Mouse (Mus musculus): ENCODE measurements at regions not wholly inside any gene's neighbourhood (a gene's known extent, or its start where the extent isn't known, plus 50 kb on each side); places are given as distances from the start of the nearest gene placed in this dataset.

GRCm38 (mm10) chr1:164586066-164586989 lies 128.2 kb upstream of the Atp1b1 start:
- TF ChIP-seq CHD2 (IDR thresholded peaks at IDR 0.05; ENCODE audit: low read depth, low read length) (no peak), HCFC1 (IDR thresholded peaks at IDR 0.05; ENCODE audit: borderline replicate concordance, insufficient read depth, low read length) (no peak), MAFK (IDR thresholded peaks at IDR 0.05; ENCODE audit: insufficient read depth, low read depth, low read length) (no peak), ZNF384 (IDR thresholded peaks at IDR 0.05; ENCODE audit: low read depth, low read length) (no peak), ZC3H11A (IDR thresholded peaks at IDR 0.05; ENCODE audit: borderline replicate concordance, low read depth, low read length) (no peak)
- Histone ChIP-seq H3K4me1 (ENCODE audit: control insufficient read depth in 2 of 2, insufficient read depth in 2 of 2, low read length in 2 of 2, poor library complexity in 1 of 2) (no peaks in the 10 kb centered on the region), H3K9ac (ENCODE audit: insufficient read depth, low read depth, low read length, poor library complexity, severe bottlenecking) (no peak overlapping the region), H3K4me3 (ENCODE audit: insufficient read depth in 1 of 2, low read depth in 1 of 2, low read length in 2 of 2, poor library complexity in 1 of 2, severe bottlenecking in 1 of 2) (no peak overlapping the region), H3K9me3 (ENCODE audit: control insufficient read depth, insufficient read depth, low read depth, low read length) (no peaks in the 10 kb centered on the region), H3K36me3 (ENCODE audit: control insufficient read depth, insufficient read depth, low read length, poor library complexity, severe bottlenecking) (no peaks in the 10 kb centered on the region), H3K27ac (ENCODE audit: insufficient read depth, low read depth, low read length, poor library complexity, severe bottlenecking) (no peak overlapping the region)
- DNase-seq (ENCODE audit: low read depth, low spot score), result no peak
- in situ Hi-C loops (cut with MboI; ENCODE audit: low sequenced_read_pairs in 2 of 2, unreplicated experiment in 2 of 2), result no loop called here

- peak; percentile 7 for DNase-seq (ENCODE audit: low read depth, low spot score)
- in situ Hi-C loops (cut with MboI; ENCODE audit: low sequenced_read_pairs in 2 of 2, unreplicated experiment in 2 of 2), result no loop called here
- H3K4me1 ChIP-seq (ENCODE audit: control insufficient read depth in 2 of 2, insufficient read depth in 2 of 2, low read length in 2 of 2, poor library complexity in 1 of 2), result peaks cover 3 to 5% of the 10 kb centered on the region in 2 experiments; a peak in 1 of 4 replicates
- no peaks in the 10 kb centered on the region for H3K9me3 ChIP-seq (ENCODE audit: control insufficient read depth, insufficient read depth, low read depth, low read length)
- TF ChIP-seq ZNF384 (IDR thresholded peaks at IDR 0.05; ENCODE audit: low read depth, low read length), result no peak
- TF ChIP-seq MAFK (IDR thresholded peaks at IDR 0.05; ENCODE audit: insufficient read depth, low read depth, low read length), result no peak
- no peak for TF ChIP-seq HCFC1 (IDR thresholded peaks at IDR 0.05; ENCODE audit: borderline replicate concordance, insufficient read depth, low read length)
- no peak for TF ChIP-seq ZC3H11A (IDR thresholded peaks at IDR 0.05; ENCODE audit: borderline replicate concordance, low read depth, low read length)
- no peak for TF ChIP-seq CHD2 (IDR thresholded peaks at IDR 0.05; ENCODE audit: low read depth, low read length)
- H3K9ac ChIP-seq (ENCODE audit: insufficient read depth, low read depth, low read length, poor library complexity, severe bottlenecking), result no peak overlapping the region
- no peak overlapping the region for H3K4me3 ChIP-seq (ENCODE audit: insufficient read depth in 1 of 2, low read depth in 1 of 2, low read length in 2 of 2, poor library complexity in 1 of 2, severe bottlenecking in 1 of 2)
- H3K36me3 ChIP-seq (ENCODE audit: control insufficient read depth, insufficient read depth, low read length, poor library complexity, severe bottlenecking), result no peaks in the 10 kb centered on the region
- H3K27ac ChIP-seq (ENCODE audit: insufficient read depth, low read depth, low read length, poor library complexity, severe bottlenecking), result no peak overlapping the region
Measured at GRCm38 (mm10) chr1:164576856-164577489, 118.8 kb upstream of the Atp1b1 start.

DNA sequence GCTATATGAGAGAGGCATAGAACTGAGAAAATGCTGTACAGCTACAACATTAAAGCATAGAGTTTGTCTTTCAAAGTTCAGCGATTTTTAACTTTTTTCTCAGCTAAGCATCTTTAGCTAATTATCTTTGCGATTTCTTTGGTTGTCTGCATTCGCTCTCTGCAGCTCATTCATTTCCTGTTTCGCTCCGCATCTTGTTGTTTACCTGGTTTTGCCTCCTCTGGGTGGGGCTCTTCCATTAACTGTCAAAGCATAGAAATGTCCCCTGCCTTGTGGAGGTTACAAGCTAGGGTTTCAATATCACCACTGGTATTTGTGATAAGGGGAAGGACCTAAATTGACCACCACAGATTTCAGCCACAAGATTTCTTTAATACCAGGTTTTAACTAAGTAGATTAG lies 115.5 kb upstream of the Atp1b1 start:
- H3K4me1 ChIP-seq (ENCODE audit: control insufficient read depth in 2 of 2, insufficient read depth in 2 of 2, low read length in 2 of 2, poor library complexity in 1 of 2), result peaks cover 3 to 5% of the 10 kb centered on the region in 2 experiments; a peak in 1 of 4 replicates
- in situ Hi-C loops (cut with MboI; ENCODE audit: low sequenced_read_pairs in 2 of 2, unreplicated experiment in 2 of 2), result no loop called here
- no peak overlapping the region for H3K9ac ChIP-seq (ENCODE audit: insufficient read depth, low read depth, low read length, poor library complexity, severe bottlenecking)
- H3K4me3 ChIP-seq (ENCODE audit: insufficient read depth in 1 of 2, low read depth in 1 of 2, low read length in 2 of 2, poor library complexity in 1 of 2, severe bottlenecking in 1 of 2), result no peak overlapping the region
- H3K9me3 ChIP-seq (ENCODE audit: control insufficient read depth, insufficient read depth, low read depth, low read length), result no peaks in the 10 kb centered on the region
- H3K27ac ChIP-seq (ENCODE audit: insufficient read depth, low read depth, low read length, poor library complexity, severe bottlenecking), result no peak overlapping the region
- H3K36me3 ChIP-seq (ENCODE audit: control insufficient read depth, insufficient read depth, low read length, poor library complexity, severe bottlenecking), result no peaks in the 10 kb centered on the region
- no peak for TF ChIP-seq ZC3H11A (IDR thresholded peaks at IDR 0.05; ENCODE audit: borderline replicate concordance, low read depth, low read length)
- TF ChIP-seq CHD2 (IDR thresholded peaks at IDR 0.05; ENCODE audit: low read depth, low read length), result no peak
- TF ChIP-seq MAFK (IDR thresholded peaks at IDR 0.05; ENCODE audit: insufficient read depth, low read depth, low read length), result no peak
- no peak for TF ChIP-seq HCFC1 (IDR thresholded peaks at IDR 0.05; ENCODE audit: borderline replicate concordance, insufficient read depth, low read length)
- no peak for TF ChIP-seq ZNF384 (IDR thresholded peaks at IDR 0.05; ENCODE audit: low read depth, low read length)
- no peak for DNase-seq (ENCODE audit: low read depth, low spot score)

DNA sequence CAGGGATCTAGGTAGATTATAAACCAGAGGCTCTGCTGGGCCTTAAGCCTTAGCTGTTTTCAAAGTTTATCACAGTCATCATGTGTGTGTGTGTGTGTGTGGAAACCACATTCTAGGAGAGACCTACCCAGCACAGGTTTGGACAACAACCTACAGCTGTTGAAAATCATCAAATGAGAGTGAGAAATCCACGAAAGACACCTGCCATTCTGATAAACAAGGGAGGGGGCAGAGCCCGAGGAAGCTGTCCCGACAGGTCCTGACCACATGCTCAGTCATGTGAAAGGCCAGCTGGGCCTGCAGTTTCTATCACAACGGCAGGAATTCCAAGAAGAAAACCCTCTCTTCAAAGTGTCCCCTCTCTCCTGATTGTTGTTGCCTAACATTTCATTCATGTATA lies 114.0 kb upstream of the Atp1b1 start:
- Histone ChIP-seq H3K4me1 (ENCODE audit: control insufficient read depth in 2 of 2, insufficient read depth in 2 of 2, low read length in 2 of 2, poor library complexity in 1 of 2) (peaks cover 2 to 5% of the 10 kb centered on the region in 2 experiments; a peak in 1 of 4 replicates), H3K27ac (ENCODE audit: insufficient read depth, low read depth, low read length, poor library complexity, severe bottlenecking) (no peak overlapping the region), H3K4me3 (ENCODE audit: insufficient read depth in 1 of 2, low read depth in 1 of 2, low read length in 2 of 2, poor library complexity in 1 of 2, severe bottlenecking in 1 of 2) (no peak overlapping the region), H3K9ac (ENCODE audit: insufficient read depth, low read depth, low read length, poor library complexity, severe bottlenecking) (no peak overlapping the region), H3K9me3 (ENCODE audit: control insufficient read depth, insufficient read depth, low read depth, low read length) (no peaks in the 10 kb centered on the region), H3K36me3 (ENCODE audit: control insufficient read depth, insufficient read depth, low read length, poor library complexity, severe bottlenecking) (no peaks in the 10 kb centered on the region)
- in situ Hi-C loops (cut with MboI; ENCODE audit: low sequenced_read_pairs in 2 of 2, unreplicated experiment in 2 of 2), result no loop called here
- no peak for DNase-seq (ENCODE audit: low read depth, low spot score)
- no peak for TF ChIP-seq CHD2 (IDR thresholded peaks at IDR 0.05; ENCODE audit: low read depth, low read length)
- no peak for TF ChIP-seq ZC3H11A (IDR thresholded peaks at IDR 0.05; ENCODE audit: borderline replicate concordance, low read depth, low read length)
- TF ChIP-seq ZNF384 (IDR thresholded peaks at IDR 0.05; ENCODE audit: low read depth, low read length), result no peak
- TF ChIP-seq HCFC1 (IDR thresholded peaks at IDR 0.05; ENCODE audit: borderline replicate concordance, insufficient read depth, low read length), result no peak
- no peak for TF ChIP-seq MAFK (IDR thresholded peaks at IDR 0.05; ENCODE audit: insufficient read depth, low read depth, low read length)
